Mouse (Mus musculus): ENCODE data around the gene Npc2. TPM values are rescaled to one million over a fixed set of nuclear protein-coding genes. Genes with fewer than 3 reads are reported as not detected.

Gene Npc2
- polyA plus RNA-seq, 1 experiment = 180 TPM

- no peaks in the 10 kb centered on the region for H3K4me1 ChIP-seq (ENCODE audit: control insufficient read depth, insufficient read depth, low read length)
- H3K27me3 ChIP-seq (ENCODE audit: control insufficient read depth, insufficient read depth, low read length, poor library complexity, severe bottlenecking) = no peaks in the 10 kb centered on the region
- H3K36me3 ChIP-seq (ENCODE audit: control insufficient read depth, insufficient read depth, low read length, poor library complexity, severe bottlenecking) = no peaks in the 10 kb centered on the region
- H3K9me3 ChIP-seq (replicated peaks; ENCODE audit: control insufficient read depth, insufficient read depth, low read length, poor library complexity, severe bottlenecking) = no peaks in the 10 kb centered on the region
- TF ChIP-seq POLR2A (IDR thresholded peaks at IDR 0.05; ENCODE audit: insufficient read depth, low read length) (no peak), CTCF (IDR thresholded peaks at IDR 0.05; ENCODE audit: low read depth, low read length) (peak; percentile 2)
- no peak overlapping the region for H3K4me3 ChIP-seq (ENCODE audit: low read depth, low read length)
- H3K9ac ChIP-seq (ENCODE audit: low read depth, poor library complexity, severe bottlenecking) = no peak overlapping the region
- H3K27ac ChIP-seq (ENCODE audit: insufficient read depth, low read length) = no peak overlapping the region
Measured at GRCm38 (mm10) chr12:84812004-84812403, 39.1 kb upstream of the Npc2 start.

GRCm38 (mm10) chr12:84811510-84811909, 38.6 kb upstream of the Npc2 start:
- Histone ChIP-seq H3K27ac (ENCODE audit: insufficient read depth, low read length) (no peak overlapping the region), H3K9ac (ENCODE audit: low read depth, poor library complexity, severe bottlenecking) (no peak overlapping the region), H3K4me1 (ENCODE audit: control insufficient read depth, insufficient read depth, low read length) (no peaks in the 10 kb centered on the region), H3K4me3 (ENCODE audit: low read depth, low read length) (no peak overlapping the region), H3K9me3 (replicated peaks; ENCODE audit: control insufficient read depth, insufficient read depth, low read length, poor library complexity, severe bottlenecking) (no peaks in the 10 kb centered on the region), H3K27me3 (ENCODE audit: control insufficient read depth, insufficient read depth, low read length, poor library complexity, severe bottlenecking) (no peaks in the 10 kb centered on the region), H3K36me3 (ENCODE audit: control insufficient read depth, insufficient read depth, low read length, poor library complexity, severe bottlenecking) (no peaks in the 10 kb centered on the region)
- no peak for TF ChIP-seq EP300 (IDR thresholded peaks at IDR 0.05; ENCODE audit: insufficient read depth, low read depth, low read length)
- no peak for TF ChIP-seq POLR2A (IDR thresholded peaks at IDR 0.05; ENCODE audit: insufficient read depth, low read length)
- no peak for TF ChIP-seq CTCF (IDR thresholded peaks at IDR 0.05; ENCODE audit: low read depth, low read length)

DNA sequence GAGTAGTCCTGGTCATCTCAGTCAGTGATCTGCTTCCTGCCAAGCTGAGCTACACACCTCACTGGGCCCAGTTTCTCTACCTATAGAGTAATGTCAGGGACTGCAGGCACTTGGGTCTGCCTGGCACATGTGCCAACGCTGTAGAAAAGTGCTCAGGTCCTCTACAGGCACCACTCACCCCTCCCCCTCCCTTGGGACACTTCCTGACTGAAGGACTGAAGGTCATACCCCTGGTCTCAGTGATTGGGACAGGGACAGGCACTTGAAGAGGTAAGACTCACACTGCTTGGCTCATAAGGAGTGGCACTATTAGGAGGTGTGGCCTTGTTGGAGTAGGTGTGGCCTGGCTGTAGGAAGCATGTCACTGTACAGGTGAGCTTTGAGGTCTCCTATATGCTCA, 37.9 kb upstream of the Npc2 start:
- Histone ChIP-seq H3K36me3 (ENCODE audit: control insufficient read depth, insufficient read depth, low read length, poor library complexity, severe bottlenecking) (no peaks in the 10 kb centered on the region), H3K27ac (ENCODE audit: insufficient read depth, low read length) (no peak overlapping the region), H3K4me3 (ENCODE audit: low read depth, low read length) (no peak overlapping the region), H3K9me3 (replicated peaks; ENCODE audit: control insufficient read depth, insufficient read depth, low read length, poor library complexity, severe bottlenecking) (no peaks in the 10 kb centered on the region), H3K9ac (ENCODE audit: low read depth, poor library complexity, severe bottlenecking) (no peak overlapping the region), H3K27me3 (ENCODE audit: control insufficient read depth, insufficient read depth, low read length, poor library complexity, severe bottlenecking) (no peaks in the 10 kb centered on the region), H3K4me1 (ENCODE audit: control insufficient read depth, insufficient read depth, low read length) (no peaks in the 10 kb centered on the region)
- TF ChIP-seq CTCF (IDR thresholded peaks at IDR 0.05; ENCODE audit: low read depth, low read length) = no peak
- TF ChIP-seq EP300 (IDR thresholded peaks at IDR 0.05; ENCODE audit: insufficient read depth, low read depth, low read length) = no peak
- no peak for TF ChIP-seq POLR2A (IDR thresholded peaks at IDR 0.05; ENCODE audit: insufficient read depth, low read length)

DNA sequence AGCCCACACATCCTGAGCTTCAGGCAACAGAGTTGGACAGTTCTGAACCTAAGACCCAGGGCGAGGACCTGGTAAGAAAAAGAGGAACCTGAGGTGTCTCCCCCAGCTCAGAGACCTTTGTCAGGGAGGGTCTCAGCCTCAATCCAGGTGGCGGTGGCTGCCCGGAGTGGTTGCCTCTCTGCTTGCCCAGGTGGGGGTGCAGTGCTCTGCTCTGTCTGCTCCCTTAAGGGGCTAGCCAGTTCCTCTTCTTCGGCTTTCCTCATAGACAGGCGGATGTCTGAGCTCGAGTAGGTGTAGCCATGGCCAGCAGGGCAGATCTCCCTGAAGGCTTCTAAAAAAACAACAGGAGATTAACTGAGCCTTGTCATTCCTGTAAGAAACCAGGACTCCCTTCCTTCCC, 36.1 kb upstream of the Npc2 start:
- no peaks in the 10 kb centered on the region for H3K27me3 ChIP-seq (ENCODE audit: control insufficient read depth, insufficient read depth, low read length, poor library complexity, severe bottlenecking)
- H3K9me3 ChIP-seq (replicated peaks; ENCODE audit: control insufficient read depth, insufficient read depth, low read length, poor library complexity, severe bottlenecking) = no peaks in the 10 kb centered on the region
- TF ChIP-seq EP300 (IDR thresholded peaks at IDR 0.05; ENCODE audit: insufficient read depth, low read depth, low read length) = no peak
- no peak for TF ChIP-seq CTCF (IDR thresholded peaks at IDR 0.05; ENCODE audit: low read depth, low read length)
- no peak for TF ChIP-seq POLR2A (IDR thresholded peaks at IDR 0.05; ENCODE audit: insufficient read depth, low read length)
- no peaks in the 10 kb centered on the region for H3K4me1 ChIP-seq (ENCODE audit: control insufficient read depth, insufficient read depth, low read length)
- no peak overlapping the region for H3K4me3 ChIP-seq (ENCODE audit: low read depth, low read length)
- no peaks in the 10 kb centered on the region for H3K36me3 ChIP-seq (ENCODE audit: control insufficient read depth, insufficient read depth, low read length, poor library complexity, severe bottlenecking)
- no peak overlapping the region for H3K27ac ChIP-seq (ENCODE audit: insufficient read depth, low read length)
- H3K9ac ChIP-seq (ENCODE audit: low read depth, poor library complexity, severe bottlenecking) = no peak overlapping the region

DNA sequence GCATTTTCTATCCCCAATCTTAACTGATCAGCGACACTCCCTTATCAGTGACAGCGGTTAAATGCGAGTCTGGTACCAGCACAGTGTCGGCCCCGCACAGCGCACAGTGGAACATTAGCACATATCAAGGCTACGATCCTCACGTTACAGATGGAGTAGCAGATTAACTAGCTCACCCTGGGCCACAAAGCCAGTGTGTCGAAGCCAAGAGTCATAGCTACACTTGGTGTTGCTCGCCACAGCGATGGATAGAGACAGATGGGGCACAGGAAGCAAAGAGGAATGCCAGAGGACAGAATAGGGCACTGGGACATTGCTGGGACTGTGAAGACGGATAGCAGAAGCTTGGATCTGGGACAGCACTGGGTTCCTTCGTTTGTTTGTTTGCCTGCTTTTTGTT, 34.4 kb upstream of the Npc2 start:
- Histone ChIP-seq H3K36me3 (ENCODE audit: control insufficient read depth, insufficient read depth, low read length, poor library complexity, severe bottlenecking) (no peaks in the 10 kb centered on the region), H3K27ac (ENCODE audit: insufficient read depth, low read length) (no peak overlapping the region)
- no peak for TF ChIP-seq EP300 (IDR thresholded peaks at IDR 0.05; ENCODE audit: insufficient read depth, low read depth, low read length)
- TF ChIP-seq POLR2A (IDR thresholded peaks at IDR 0.05; ENCODE audit: insufficient read depth, low read length) = no peak
- TF ChIP-seq CTCF (IDR thresholded peaks at IDR 0.05; ENCODE audit: low read depth, low read length) = no peak

GRCm38 (mm10) chr12:84806726-84807125, 33.8 kb upstream of the Npc2 start:
- Histone ChIP-seq H3K9ac (ENCODE audit: low read depth, poor library complexity, severe bottlenecking) (no peak overlapping the region), H3K27ac (ENCODE audit: insufficient read depth, low read length) (no peak overlapping the region), H3K27me3 (ENCODE audit: control insufficient read depth, insufficient read depth, low read length, poor library complexity, severe bottlenecking) (no peaks in the 10 kb centered on the region), H3K9me3 (replicated peaks; ENCODE audit: control insufficient read depth, insufficient read depth, low read length, poor library complexity, severe bottlenecking) (no peaks in the 10 kb centered on the region), H3K4me3 (ENCODE audit: low read depth, low read length) (no peak overlapping the region), H3K4me1 (ENCODE audit: control insufficient read depth, insufficient read depth, low read length) (no peaks in the 10 kb centered on the region), H3K36me3 (ENCODE audit: control insufficient read depth, insufficient read depth, low read length, poor library complexity, severe bottlenecking) (no peaks in the 10 kb centered on the region)
- no peak for TF ChIP-seq CTCF (IDR thresholded peaks at IDR 0.05; ENCODE audit: low read depth, low read length)
- TF ChIP-seq EP300 (IDR thresholded peaks at IDR 0.05; ENCODE audit: insufficient read depth, low read depth, low read length) = no peak
- TF ChIP-seq POLR2A (IDR thresholded peaks at IDR 0.05; ENCODE audit: insufficient read depth, low read length) = no peak

More for the DNA sequence above, 34.4 kb upstream of the Npc2 start:
- H3K4me1 ChIP-seq (ENCODE audit: control insufficient read depth, insufficient read depth, low read length) = no peaks in the 10 kb centered on the region
- H3K27me3 ChIP-seq (ENCODE audit: control insufficient read depth, insufficient read depth, low read length, poor library complexity, severe bottlenecking) = no peaks in the 10 kb centered on the region
- no peak overlapping the region for H3K4me3 ChIP-seq (ENCODE audit: low read depth, low read length)
- H3K9ac ChIP-seq (ENCODE audit: low read depth, poor library complexity, severe bottlenecking) = no peak overlapping the region
- no peaks in the 10 kb centered on the region for H3K9me3 ChIP-seq (replicated peaks; ENCODE audit: control insufficient read depth, insufficient read depth, low read length, poor library complexity, severe bottlenecking)
